Mouse (Mus musculus): ENCODE data around the gene Ap5b1.

Ap5b1 gene

DNA sequence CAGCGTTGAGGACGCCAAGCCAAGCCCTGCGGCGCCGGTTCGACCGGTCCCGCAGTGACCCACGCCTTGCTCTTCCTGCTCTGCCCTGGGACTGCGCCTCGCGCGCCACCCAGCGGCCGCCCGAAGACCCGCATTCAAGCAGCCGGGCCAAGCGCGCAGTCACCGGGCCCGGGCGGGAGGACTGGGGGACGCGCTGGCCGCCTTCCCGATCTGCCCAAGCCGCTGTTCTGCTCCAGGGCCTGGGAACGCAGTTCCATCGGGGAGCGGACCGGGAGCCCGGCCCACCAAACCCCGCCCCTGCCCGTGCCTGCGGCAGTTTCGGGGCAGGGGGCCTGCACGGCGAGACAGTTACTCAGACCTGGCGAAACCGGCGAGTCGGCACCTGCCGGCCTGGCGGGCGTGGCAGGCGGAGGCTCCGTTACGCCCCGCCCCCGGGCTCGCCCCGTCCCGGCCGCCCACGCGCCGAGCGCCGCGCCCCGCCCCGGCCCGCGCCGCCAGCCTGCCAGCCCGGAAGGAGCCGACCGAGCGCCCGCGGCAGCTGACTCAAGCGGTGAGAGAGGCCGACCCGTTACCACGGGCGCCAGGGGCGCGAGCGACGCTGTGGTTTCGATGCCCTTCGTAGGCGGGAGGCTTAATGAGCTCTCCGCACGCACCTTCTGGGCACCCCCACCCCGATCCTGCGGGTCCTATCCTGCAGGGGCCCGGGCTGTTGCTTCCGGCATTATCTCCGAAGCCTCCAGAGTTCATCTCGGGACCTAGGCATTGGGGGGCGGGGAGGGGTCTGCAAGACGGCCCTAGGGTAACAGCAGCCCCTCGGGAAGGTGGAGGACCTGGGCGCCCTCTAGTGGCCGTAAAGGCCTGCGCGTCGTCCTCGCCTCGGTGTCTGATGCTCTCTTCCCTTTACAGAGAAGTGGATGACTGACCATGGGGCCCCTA lies at the start of gene Ap5b1:
Ap5b1 (plus strand) TSS at position 492 of the 936 bp plus-strand sequence.
- DNase-seq (ENCODE audit: low spot score in 2 of 2): peak; percentile 78 to 85

- no peak for DNase-seq (ENCODE audit: low spot score in 2 of 2)
These were observed 49.1 kb upstream of the Ap5b1 start for GRCm38 (mm10) chr19:5518721-5519120.

- DNase-seq (ENCODE audit: low spot score in 2 of 2): no peak
These were observed 42.6 kb upstream of the Ap5b1 start for GRCm38 (mm10) chr19:5525204-5525603.

- peak; percentile 93 to 95 for DNase-seq (ENCODE audit: low spot score in 2 of 2)
These were observed 38.3 kb upstream of the Ap5b1 start for GRCm38 (mm10) chr19:5529325-5530137.

DNA sequence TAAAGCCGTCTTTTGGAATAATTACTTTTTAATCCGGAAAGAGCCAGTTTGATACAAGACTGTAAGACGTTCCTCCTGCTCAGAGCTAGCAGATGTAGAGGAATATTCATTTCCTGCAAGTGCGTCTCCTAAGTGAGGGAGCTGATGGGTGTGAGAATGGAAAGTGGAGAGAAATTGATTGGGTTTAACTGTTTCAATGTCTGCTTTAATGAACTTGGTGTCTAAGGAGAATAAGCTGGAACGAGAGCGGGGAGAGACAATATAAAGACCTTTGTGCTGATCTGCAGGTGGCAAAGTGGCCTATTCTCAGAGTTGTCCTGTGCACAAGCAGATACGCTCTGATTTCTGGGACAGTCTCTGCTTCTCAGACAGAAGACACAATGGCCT lies 37.7 kb upstream of the Ap5b1 start:
- no peak for DNase-seq (ENCODE audit: low spot score in 2 of 2)

DNA sequence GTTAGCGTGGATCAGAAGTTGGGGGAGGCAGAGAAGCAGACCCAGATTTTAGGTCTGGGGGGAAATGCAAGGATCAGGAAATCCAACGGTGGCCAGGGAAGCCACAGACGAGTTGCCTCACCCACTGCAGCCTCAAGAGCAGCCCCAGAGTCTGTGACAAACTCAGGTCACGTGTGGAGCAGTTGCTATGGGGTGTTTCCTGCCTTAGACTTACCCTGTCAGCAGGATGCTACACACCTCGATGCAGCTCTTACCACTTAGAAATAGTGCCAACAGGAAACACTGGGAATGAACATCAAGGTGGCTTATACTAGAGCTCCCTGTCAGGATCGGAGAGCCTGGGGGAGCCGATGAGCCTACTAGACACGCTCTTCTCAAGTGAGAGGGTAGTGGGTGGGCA lies 35.3 kb upstream of the Ap5b1 start:
- DNase-seq (ENCODE audit: low spot score in 2 of 2): no peak

DNA sequence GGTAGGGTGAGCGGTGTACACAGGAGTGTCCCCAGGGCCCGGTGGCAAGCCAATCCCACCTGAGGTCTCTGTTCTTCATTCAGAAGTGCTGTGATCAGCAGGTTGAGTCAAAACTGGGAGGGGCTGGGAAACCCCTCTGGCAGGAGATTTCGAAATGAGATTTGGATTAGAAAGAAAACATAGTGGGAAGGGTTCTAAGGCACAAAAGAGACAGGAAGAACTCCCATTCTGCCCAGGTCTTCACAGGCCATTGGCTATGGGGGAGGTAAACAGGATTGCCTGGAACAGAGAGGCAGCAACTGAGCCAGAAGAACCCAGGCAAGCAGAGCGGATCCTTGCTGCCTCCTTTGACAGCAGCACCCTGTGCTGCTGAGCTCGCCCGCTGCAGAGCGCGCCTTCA lies 29.0 kb upstream of the Ap5b1 start:
- DNase-seq (ENCODE audit: low spot score in 2 of 2): no peak

- DNase-seq (ENCODE audit: low spot score in 2 of 2): no peak
These were observed 24.5 kb upstream of the Ap5b1 start for GRCm38 (mm10) chr19:5543362-5543761.

GRCm38 (mm10) chr19:5544031-5544430 lies 23.8 kb upstream of the Ap5b1 start:
- DNase-seq (ENCODE audit: low spot score in 2 of 2): no peak

DNA sequence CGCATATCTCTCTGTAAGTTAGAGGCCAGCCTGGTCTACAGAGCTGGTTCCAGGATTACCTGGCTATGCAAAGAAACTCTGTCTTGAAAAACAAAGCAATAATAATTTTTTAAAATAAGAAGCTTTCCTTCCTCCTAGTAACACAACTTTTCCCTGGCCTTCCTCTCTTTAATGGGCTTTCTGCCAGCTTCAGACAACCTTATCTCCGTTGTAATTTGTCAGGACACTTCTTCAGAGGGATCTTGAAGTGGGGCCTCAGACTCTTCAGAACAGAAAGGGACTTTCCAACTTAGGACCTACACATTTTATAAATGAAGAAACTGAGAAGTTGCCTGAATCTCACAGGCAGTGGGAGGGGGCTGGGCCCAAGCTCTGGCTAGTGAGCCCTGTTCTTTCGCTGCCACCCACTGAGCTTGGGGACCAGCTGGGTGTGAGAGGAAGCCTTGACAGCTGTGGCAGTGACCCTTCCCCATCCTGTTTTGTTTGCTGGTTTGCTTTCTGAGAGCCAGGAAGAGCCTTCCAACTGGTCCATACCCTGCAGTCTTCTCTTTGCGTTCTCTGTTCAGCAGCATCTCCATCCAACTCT lies 20.3 kb upstream of the Ap5b1 start:
- no peak for DNase-seq (ENCODE audit: low spot score in 2 of 2)

GRCm38 (mm10) chr19:5553802-5554201 lies 14.0 kb upstream of the Ap5b1 start:
- no peak for DNase-seq (ENCODE audit: low spot score in 2 of 2)

DNA sequence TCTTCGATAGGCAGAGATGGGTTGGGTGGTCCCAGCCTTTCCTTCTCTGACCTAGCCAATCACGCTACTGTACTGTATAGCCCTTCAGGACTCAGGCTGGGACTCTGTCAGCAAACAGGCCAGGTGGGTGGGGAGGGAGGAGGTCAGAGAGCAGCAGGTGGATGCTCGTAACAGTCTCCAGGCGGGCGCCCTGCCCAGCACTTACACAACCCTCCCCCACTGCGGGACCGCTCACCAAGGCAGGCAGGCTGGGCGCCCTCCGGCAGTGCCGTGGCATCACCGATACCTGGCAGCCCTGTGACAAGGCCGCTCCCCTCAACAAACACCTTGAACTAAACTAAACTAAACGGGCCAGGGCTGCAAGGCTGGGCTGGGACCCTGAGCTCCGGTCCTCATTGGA lies 13.6 kb upstream of the Ap5b1 start:
- DNase-seq (ENCODE audit: low spot score in 2 of 2): no peak

DNA sequence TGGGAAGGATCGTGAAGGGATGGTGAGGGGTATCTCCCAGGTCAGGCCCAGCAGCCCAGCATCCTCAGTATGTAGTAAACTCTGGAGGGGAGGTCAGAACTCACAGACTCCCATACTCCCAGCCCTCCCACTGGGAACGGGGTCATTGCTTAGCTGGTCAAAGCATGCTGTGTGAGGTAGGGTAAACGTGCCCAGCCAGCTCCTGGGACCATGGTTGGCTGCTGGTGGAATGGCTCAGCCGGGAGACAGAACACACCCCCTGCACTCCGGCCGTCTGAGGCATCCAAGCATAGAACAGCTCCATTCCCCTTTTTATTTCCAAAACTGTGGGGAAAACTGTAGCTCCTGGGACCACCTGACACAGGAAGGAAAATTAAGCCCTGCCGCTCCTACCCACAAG lies 9.7 kb upstream of the Ap5b1 start:
- DNase-seq (ENCODE audit: low spot score in 2 of 2): no peak

DNA sequence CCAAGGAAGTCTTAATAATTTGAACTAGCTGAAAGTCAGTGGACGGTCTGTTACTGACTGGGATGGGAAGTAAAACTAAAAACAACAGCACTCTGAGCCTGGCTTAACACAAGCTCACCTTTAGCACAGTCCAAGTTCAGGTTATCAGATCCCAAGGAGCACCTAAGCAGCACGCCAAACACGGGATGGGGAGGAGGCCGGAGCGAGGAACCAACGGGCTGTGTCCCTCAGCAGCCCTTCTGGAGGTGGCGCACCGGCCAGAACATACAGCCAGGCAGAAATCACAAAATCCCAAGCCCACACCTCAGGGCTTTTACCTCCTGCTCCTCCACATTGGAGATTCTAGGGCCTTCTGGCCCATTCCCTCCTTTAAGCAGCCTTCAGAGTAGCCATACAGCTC lies 9.1 kb upstream of the Ap5b1 start:
- no peak for DNase-seq (ENCODE audit: low spot score in 2 of 2)

- no peak for DNase-seq (ENCODE audit: low spot score in 2 of 2)
These were observed 8.6 kb upstream of the Ap5b1 start for GRCm38 (mm10) chr19:5559229-5559628.

GRCm38 (mm10) chr19:5559631-5560456 lies 8.0 kb upstream of the Ap5b1 start:
- DNase-seq (ENCODE audit: low spot score in 2 of 2): no peak

DNA sequence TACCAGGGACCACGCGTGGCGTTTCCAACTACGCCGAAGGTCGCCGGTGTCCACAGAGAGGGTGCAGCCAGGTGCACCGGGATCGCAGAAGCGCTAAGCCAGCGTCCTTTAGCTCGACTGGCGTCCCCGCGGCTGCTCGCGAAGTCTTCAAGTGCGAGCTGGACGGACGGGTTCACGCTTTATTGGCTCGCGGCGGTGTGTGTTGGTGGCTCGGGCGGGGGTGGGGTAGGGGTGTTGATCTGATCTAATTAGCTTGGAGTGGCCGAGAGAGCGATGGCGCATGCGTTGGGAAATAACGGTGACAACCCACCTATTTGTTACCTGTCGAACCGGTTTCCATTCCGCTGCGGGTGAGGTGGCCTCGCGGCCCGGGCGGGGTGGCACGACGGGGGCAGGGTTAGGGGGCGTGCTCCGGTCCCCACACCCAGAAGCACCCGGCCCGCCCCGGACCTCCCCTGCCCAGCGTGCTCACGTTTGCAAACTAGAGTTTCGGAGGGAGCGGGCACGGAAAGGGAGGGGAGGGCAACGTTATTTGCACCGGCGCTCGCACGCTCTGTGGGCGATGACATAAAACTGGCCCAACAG lies 7.3 kb upstream of the Ap5b1 start, which contains the start of gene Ovol1:
Ovol1 (minus strand) TSS at position 190 of the 585 bp plus-strand sequence.
- no peak for DNase-seq (ENCODE audit: low spot score in 2 of 2)

- DNase-seq (ENCODE audit: low spot score in 2 of 2): no peak
These were observed 6.5 kb upstream of the Ap5b1 start for GRCm38 (mm10) chr19:5561252-5561790.

DNA sequence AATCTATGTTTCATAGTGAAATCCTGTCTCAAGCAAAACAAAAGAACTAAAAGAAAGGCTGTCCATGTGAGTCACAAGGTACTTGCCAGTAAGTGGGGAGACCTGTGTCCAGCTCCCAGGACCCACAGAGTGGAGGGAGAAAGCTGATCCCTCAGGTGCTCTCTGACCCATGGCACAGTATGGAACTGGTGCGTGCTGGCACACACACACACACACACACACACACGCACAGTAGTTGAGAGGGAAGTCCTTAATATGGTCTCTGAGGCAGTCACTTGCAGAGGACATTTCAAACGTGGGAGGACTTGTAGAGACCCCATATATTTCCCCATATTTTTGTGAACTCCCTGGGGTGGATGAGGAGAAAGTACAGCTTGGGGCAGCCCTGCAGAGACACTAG lies 5.9 kb upstream of the Ap5b1 start:
- no peak for DNase-seq (ENCODE audit: low spot score in 2 of 2)

GRCm38 (mm10) chr19:5562776-5563175 lies 5.0 kb upstream of the Ap5b1 start:
- DNase-seq (ENCODE audit: low spot score in 2 of 2): no peak

GRCm38 (mm10) chr19:5566316-5566715 lies 1.5 kb upstream of the Ap5b1 start:
- no peak for DNase-seq (ENCODE audit: low spot score in 2 of 2)
